Mouse (Mus musculus) kidney, postnatal 36 days (tissue): ENCODE results near the gene Scel.

Experiments used
- DNase-seq, 2 experiments: peaks; one replicate each; pipeline ENCODE4 v3.0.0; 2021 to 2022; ENCODE audit warnings: mixed read lengths in 2 of 2

Scel gene

DNA sequence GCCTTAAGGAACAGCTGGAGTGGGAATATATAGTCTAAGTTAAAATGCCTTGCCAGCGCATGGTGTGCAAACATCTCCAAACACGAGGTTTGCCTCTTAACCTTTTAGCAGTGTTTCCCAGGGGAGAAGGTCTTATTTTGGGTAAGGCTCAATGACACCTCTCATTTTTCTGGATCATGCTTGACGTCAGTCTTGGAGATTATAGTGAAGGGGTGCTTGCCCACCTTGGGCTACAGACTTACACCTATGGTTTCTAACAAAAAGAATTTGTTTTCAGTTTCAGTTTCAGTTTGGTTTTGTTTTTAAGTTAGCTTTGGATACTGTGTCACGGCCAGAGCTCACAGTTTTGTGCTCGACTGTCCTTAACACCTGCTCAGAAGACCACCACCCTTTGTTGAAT is 140.7 kb downstream of the Scel start:
- no peak for DNase-seq

DNA sequence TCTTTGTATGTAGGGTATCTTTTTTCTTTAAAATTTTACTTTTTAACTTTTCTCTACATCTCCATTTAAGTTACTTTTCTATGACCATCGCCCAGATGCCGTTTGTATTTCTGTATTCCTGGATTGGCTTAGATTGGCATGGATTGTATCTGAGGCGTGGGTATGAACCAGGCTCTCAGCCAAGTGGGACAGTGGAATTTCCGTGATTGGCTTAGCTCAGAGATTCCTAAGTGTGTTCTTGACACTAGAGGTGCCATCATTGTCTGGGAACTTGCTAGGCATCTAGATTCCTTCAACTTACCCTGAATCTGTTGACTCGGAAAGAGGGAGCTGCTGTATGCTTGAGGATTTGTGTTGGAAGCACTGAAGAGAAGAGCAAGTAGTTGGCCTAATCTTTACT is 142.3 kb downstream of the Scel start:
- DNase-seq: no peak

DNA sequence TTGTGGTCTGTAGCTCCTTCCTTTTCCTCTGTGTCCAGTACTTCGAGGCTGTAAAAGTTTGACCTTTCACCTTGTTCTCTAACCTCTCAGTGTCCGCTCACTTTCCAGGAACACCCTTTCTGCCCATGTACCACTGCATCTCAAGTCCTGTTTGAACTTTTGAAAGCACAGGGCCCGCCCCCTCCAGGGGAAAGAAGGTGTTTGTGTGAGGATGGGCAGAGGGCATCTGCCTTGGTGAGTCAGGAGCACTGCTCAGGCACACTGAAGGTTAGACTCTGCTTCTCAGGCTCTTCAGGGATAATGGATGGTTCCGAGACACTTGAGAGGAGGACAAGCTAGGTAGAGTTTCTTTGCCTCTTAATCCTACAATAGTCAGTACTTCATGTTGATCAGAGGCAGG is 144.7 kb downstream of the Scel start:
- DNase-seq: no peak
